Mouse (Mus musculus): ENCODE measurements around the gene Bnip3. TPM values are rescaled to one million over a fixed set of nuclear protein-coding genes. Genes with fewer than 3 reads are reported as not detected.

Bnip3 gene
- polyA plus RNA-seq, 1 experiment from 2014 or later, result 61.1 TPM

- Histone ChIP-seq H3K4me3 (no peak overlapping the region), H3K27ac (no peak overlapping the region), H3K27me3 (no peaks in the 10 kb centered on the region), H3K9ac (no peak overlapping the region), H3K4me1 (peaks cover 35% of the 10 kb centered on the region), H3K9me3 (replicated peaks) (no peaks in the 10 kb centered on the region), H3K4me2 (no peak overlapping the region), H3K36me3 (ENCODE audit: poor library complexity, severe bottlenecking) (peaks cover 43% of the 10 kb centered on the region)
- ATAC-seq, result no peak
These were observed 59.2 kb downstream of the Bnip3 start for GRCm38 (mm10) chr7:138850083-138850482.

DNA sequence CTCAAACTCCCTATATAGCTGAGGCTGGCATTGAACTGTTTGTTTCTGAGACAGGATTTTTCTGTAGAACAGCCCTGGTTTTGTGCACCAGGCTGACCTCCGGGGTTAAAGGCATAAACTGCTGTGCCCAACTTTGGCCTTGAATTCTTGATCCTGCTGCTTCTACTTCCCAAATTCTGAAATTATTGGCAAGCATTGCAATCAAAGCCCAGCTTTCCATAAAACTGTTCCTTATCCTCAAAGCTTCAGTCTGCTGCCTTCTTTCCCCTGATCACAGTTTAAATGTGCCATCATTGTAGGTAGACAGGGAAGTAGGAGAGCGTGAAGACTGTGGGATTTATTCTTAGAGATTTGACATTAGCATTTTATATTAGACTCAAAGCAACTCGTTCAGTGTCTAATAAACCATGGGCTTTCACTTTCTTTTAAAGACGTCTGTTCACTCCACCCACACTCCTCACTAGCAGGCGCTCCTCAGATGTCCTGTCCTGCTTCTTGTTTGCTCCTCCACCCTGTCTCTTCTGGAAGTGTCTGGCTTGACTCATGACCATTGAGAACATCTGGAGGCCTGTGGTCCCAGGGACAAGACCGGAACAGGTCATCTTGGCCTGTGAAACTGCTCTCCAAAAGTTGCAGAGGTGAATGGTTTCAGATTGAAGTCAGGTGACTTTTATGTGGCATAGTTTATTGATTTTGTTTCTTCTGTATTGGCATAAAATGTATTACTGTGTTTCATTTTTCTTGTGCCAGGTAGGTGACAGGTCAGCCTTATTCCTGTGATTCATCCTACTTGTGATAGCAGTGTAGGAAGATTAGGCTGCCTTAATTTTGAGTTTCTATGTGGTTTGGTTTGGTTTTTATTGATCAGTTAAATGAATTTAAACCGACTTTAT, 61.0 kb downstream of the Bnip3 start:
- 79% methylated on average over 7 of the region's 7 CpGs for WGBS
- ATAC-seq, result no peak
- H3K27me3 ChIP-seq, result no peaks in the 10 kb centered on the region
- peak overlapping the region; percentile 98 for H3K4me3 ChIP-seq
- no peak overlapping the region for H3K27ac ChIP-seq
- peaks cover 53% of the 10 kb centered on the region for H3K4me1 ChIP-seq
- H3K9ac ChIP-seq, result peak overlapping the region; percentile 95
- H3K9me3 ChIP-seq (replicated peaks), result no peaks in the 10 kb centered on the region
- H3K4me2 ChIP-seq, result peak overlapping the region; percentile 97
- H3K36me3 ChIP-seq (ENCODE audit: poor library complexity, severe bottlenecking), result peaks cover 31% of the 10 kb centered on the region

- 51% methylated on average over 13 of the region's 13 CpGs for WGBS
- no peak overlapping the region for H3K27ac ChIP-seq
- peak overlapping the region; percentile 95 for H3K9ac ChIP-seq
- no peak for ATAC-seq
- H3K27me3 ChIP-seq, result no peaks in the 10 kb centered on the region
- peak overlapping the region; percentile 98 for H3K4me3 ChIP-seq
- H3K4me2 ChIP-seq, result peak overlapping the region; percentile 97
- peaks cover 59% of the 10 kb centered on the region for H3K4me1 ChIP-seq
- H3K9me3 ChIP-seq (replicated peaks), result no peaks in the 10 kb centered on the region
- peaks cover 23% of the 10 kb centered on the region for H3K36me3 ChIP-seq (ENCODE audit: poor library complexity, severe bottlenecking)
These were observed 61.8 kb downstream of the Bnip3 start for GRCm38 (mm10) chr7:138847316-138848027.

- Histone ChIP-seq H3K4me1 (peaks cover 59% of the 10 kb centered on the region), H3K27me3 (no peaks in the 10 kb centered on the region), H3K4me2 (peak overlapping the region; percentile 97), H3K27ac (peak overlapping the region; percentile 95), H3K9ac (peak overlapping the region; percentile 95), H3K9me3 (replicated peaks) (no peaks in the 10 kb centered on the region), H3K36me3 (ENCODE audit: poor library complexity, severe bottlenecking) (peaks cover 14% of the 10 kb centered on the region; the same call in 1 of the 2 replicates), H3K4me3 (peak overlapping the region; percentile 98)
- ATAC-seq, result peak; percentile 77
- under 1% methylated on average over 55 of the region's 61 CpGs for WGBS
These were observed 62.8 kb downstream of the Bnip3 start for GRCm38 (mm10) chr7:138846502-138846991.

DNA sequence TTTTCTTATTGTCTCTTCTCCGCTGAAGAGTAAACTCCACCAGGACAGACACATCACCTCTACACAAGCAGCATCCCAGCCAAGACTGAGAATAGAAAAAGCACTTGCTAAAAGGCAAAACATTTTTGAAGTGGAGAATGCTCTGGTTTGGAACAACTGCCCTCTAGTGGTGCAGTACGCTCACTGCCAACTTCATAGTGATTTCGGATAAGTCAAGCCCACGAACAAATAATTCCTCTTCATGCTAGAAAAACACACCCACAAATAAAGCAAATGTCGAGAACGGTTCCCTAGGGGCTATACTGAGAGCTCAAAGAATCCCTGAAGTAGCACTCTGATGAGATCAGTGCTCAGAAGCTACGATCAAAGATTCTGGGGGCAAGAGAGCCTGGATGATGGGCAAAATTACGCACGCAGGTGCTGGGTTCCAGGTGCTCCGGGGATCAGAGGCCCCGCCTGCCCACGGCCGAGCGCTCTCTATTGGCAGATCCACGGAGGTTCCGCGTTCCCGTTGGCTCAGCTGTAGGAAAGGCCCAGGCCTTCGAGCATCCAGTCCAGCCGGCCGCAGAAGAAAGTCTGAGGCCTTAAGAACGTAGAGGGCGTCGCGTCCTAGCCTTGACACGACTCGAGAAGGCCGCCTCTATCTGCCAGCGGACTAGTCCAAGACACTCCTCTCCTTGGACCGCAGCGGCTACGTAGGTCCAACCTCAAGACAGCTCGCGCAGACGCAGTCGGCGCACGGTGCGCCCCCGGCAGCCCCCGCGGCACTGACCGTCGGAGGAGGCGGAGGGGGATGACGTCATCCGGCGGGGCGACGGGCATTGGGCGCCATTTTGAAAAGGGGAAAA, 63.6 kb downstream of the Bnip3 start, which contains the start of the genes Ppp2r2d and Mapk1ip1:
Gene Ppp2r2d (plus strand): TSS at position 536 of the 848 bp plus-strand sequence.
Gene Mapk1ip1 (minus strand): TSS at position 730 of the 848 bp plus-strand sequence.
- Histone ChIP-seq H3K27ac (peak within 1 kb of the TSS; percentile 95), H3K27me3 (no peaks in the 10 kb centered on the region), H3K36me3 (ENCODE audit: poor library complexity, severe bottlenecking) (peaks cover 12% of the 10 kb centered on the region; the same call in 1 of the 2 replicates), H3K4me2 (peak within 1 kb of the TSS; percentile 97), H3K4me3 (peak within 1 kb of the TSS; percentile 98), H3K4me1 (peaks cover 58% of the 10 kb centered on the region), H3K9me3 (replicated peaks) (no peaks in the 10 kb centered on the region), H3K9ac (peak within 1 kb of the TSS; percentile 95)
- WGBS, result under 1% methylated on average over 39 of the region's 51 CpGs
- peak; percentile 95 for ATAC-seq

DNA sequence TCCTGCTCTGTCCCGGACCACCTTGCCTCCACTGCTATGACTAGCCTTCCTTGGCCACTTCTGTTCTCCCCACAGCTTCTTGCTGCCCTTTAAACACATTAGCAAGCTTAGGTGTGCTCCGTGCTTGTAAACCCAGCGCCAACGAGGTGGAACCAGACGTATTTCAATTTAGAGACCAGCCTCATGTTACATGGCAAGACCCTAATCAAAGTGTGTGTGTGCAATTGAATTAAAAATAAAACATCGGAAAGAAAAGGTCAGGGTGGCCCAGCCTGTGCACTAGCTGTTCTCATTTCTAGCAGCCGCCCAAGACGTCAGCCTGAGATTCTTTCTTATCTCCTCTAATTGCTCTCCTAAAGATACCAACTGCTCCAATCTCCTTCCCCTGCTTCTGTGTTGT, 64.2 kb downstream of the Bnip3 start:
- ATAC-seq, result no peak
- Histone ChIP-seq H3K9me3 (replicated peaks) (no peaks in the 10 kb centered on the region), H3K9ac (peak overlapping the region; percentile 95), H3K4me1 (peaks cover 56% of the 10 kb centered on the region), H3K36me3 (ENCODE audit: poor library complexity, severe bottlenecking) (peaks cover 5% of the 10 kb centered on the region; the same call in 1 of the 2 replicates), H3K27ac (peak overlapping the region; percentile 95; the same call in 1 of the 2 replicates), H3K4me3 (peak overlapping the region; percentile 98), H3K27me3 (no peaks in the 10 kb centered on the region), H3K4me2 (peak overlapping the region; percentile 97)
- WGBS, result 37% methylated on average over 8 of the region's 8 CpGs

GRCm38 (mm10) chr7:138843421-138843820, 65.9 kb downstream of the Bnip3 start:
- Histone ChIP-seq H3K4me2 (peak overlapping the region; percentile 97), H3K27me3 (no peaks in the 10 kb centered on the region), H3K4me3 (no peak overlapping the region), H3K9me3 (replicated peaks) (no peaks in the 10 kb centered on the region), H3K9ac (0 out of 2 replicates have a peak overlapping the region, but pooled peaks have one; percentile 5), H3K36me3 (ENCODE audit: poor library complexity, severe bottlenecking) (0 out of 2 replicates have a peak, but pooled peaks cover 2% of the 10 kb centered on the region), H3K4me1 (peaks cover 45% of the 10 kb centered on the region), H3K27ac (no peak overlapping the region)
- ATAC-seq, result no peak
- 92% methylated on average over 4 of the region's 4 CpGs for WGBS

- Histone ChIP-seq H3K36me3 (ENCODE audit: poor library complexity, severe bottlenecking) (peaks cover 1% of the 10 kb centered on the region), H3K4me2 (no peak overlapping the region), H3K27me3 (no peaks in the 10 kb centered on the region), H3K4me1 (peaks cover 31% of the 10 kb centered on the region), H3K27ac (no peak overlapping the region), H3K4me3 (no peak overlapping the region), H3K9ac (no peak overlapping the region), H3K9me3 (replicated peaks) (no peaks in the 10 kb centered on the region)
- ATAC-seq, result no peak
- 67% methylated on average over 3 of the region's 3 CpGs for whole genome bisulfite sequencing
These were observed 67.7 kb downstream of the Bnip3 start for GRCm38 (mm10) chr7:138841436-138842151.

All from forebrain, embryonic 13.5 days (tissue).